Mouse (Mus musculus) kidney, adult 11 months (tissue): ENCODE results near the gene Stx8.

Source experiments
- DNase-seq: peaks from one replicate; pipeline ENCODE4 v3.0.0; 2022

The Stx8 gene

DNA sequence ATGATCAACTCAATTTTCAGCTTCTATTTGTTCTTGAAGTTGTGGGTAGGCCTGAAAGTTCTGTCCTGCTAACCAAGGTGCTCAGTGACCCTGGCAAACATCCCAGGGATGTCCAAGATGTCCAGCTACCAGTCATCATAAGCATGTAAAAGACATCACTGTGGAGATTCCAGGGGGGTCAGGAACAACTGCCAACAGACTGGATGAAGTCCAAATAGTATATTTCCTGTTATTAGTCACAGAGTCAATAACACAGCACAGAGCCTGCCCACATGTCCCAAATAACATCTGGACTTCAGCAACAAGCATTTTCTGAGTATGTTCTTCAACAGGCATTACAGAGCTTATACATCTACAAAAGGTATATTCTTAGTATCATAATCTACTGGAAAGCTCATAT, 189.8 kb downstream of the Stx8 start:
- DNase-seq: no peak

DNA sequence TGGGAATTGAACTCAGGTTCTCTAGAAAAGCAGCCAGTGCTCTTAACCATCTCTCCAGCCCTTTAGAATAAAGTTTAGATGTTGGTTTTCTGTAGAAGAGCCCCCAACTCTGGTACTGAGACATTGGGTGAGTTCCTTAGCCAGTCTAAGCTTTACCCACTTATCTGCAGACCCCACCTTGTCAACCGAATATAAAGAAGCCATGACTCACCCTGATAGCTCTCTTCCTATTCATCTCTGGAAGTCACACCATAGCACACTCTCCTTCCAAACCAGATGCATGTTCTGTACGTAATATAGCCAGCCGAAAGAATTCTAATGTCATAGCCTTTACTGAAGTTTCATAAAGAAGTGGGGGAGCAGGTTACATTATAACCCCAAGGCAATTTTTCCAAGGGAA, 192.2 kb downstream of the Stx8 start:
- DNase-seq: no peak

DNA sequence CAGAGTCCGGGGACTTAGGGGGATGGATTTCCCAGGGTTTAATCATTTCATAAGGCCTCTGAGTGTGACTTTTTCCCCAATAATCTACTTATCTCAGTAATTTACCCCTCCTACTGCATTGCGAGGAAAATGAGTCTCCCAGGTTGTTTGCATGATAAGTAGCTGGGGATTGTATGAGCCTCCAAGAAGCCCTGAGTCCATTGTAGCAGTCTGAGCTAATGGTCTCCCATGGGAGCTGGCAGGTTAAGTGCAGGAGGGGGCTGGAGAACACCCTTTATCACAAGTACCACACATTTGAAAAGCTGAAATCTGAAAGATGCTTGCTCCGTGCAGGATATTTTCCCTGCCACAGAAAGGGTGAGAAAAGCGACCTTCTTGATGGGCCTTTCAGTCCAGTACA, 193.9 kb downstream of the Stx8 start:
- DNase-seq: no peak

DNA sequence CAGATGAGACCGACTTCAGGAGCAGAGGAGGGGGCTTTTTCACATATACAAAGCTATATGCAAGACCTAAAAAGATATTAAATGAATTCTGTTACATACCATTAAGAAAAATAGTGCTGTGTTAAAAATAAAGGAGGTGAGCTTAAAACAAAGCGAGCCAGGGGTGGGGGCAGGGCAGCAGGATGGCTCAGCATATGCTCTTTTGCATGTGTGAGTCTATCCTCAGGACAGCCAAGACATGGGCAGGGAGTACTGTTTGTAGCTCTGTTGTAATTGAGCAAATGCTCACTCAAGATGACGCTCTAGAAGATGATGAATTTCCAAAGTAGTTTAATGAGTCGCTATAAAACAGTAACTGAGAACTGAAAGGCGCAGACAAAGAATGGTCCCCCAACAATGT, 198.4 kb downstream of the Stx8 start:
- DNase-seq: no peak

DNA sequence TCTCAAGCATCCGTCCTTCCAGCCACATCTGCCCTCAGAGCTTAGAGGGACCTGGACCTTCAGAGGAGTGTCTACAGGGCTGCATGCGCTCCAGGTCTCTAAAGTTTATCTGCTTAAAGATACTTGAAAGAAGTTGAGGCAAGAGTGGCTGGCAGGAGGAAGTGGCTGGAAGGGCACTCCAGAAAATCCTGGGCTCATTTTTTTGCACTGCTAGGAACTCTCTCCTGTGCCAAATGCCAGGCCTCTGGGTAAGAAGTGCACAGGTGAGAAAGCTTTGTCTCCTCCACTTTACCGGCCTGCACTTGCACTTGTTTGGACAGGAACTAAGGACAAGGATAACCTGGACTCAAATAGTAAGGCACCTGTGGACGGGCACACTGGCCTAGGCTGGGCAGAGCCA, 202.4 kb downstream of the Stx8 start:
- no peak for DNase-seq

DNA sequence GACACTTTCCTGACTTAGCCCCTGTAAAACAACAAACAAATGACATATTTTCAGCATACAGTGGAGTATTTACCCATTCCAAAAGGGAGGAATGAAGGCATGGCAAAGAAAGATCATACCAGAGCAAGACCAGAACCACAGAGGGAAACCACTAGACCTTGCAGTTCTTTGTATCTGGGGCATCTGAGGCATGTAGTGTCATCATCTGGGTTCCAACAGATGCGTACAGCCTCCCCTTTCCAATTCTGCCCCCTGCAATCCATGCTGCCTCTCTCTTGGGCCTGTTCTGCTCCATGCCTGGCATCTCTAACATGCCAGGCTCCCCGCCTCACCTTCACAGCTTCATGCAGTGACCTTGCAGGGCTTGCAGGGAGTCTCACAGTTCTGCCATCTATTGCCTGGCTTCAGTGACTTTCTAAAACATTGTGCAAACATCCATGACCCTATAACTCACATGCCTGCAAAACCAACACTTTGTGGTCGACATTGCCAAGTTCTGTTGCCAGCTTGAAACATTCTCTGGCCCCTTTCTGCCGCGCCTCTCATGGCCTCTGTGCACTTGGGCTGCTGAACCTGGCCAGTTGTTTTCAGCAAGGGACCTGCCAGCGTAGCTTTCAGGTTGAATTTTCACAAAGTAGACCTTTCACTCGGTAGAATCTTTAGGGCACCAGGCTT, 206.1 kb downstream of the Stx8 start:
- peak; percentile 44 for DNase-seq

DNA sequence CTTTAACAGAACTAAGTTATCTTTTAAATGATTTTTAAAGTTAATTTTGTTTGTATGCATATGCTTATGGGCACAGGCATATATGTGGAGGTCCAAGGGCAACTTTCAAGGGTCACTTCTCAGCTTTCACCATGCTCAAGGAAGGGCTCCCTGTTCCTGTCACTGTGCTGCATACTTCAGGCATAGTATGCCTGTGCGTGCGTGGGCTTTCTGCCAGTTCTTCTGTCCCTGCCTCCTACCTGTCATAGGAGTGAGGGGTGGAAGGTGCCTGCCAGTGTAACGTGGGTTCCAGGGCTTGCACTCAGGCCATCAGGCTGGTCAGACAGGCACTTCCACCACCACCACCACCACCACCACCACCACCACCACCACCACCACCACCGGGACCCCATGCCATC, 206.7 kb downstream of the Stx8 start:
- peak; percentile 17 for DNase-seq

DNA sequence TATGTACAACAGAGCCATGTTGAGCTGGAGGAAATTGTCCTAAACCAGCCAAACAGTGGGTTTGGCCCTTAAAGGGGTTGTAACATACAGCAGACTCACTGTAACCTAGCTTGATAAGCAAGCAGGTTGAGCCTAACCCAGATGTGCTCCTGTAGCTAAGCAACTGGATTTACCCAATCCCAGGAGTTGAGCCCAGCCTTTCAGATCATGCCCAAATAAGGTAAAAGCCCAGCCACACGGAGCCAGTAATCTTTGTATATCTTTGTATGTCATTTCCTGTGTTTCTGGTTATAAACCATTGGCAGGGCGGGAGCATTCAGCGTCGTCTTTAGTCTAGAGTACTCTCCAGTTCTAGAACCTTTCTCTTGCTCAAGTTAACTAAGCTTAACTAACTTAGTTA, 210.6 kb downstream of the Stx8 start:
- DNase-seq: no peak

DNA sequence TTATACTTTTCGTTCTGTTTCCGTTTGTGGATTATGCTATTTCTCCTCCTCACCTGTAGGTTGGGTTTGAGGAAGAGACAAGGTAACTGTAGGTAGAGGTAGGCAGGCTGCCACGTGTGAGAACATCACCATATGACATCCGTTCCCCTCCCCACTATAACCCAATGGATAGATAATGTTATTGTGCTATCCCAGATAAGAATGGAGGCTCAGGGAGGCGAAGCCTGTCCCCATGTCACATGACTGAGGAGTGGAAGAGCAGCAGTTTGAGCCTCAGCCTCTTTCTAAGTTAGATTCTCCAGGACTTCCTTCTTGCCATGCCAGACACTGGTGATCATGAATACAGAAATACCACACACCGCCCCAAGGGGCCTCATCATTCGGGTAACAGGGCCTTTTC, 211.4 kb downstream of the Stx8 start:
- no peak for DNase-seq

DNA sequence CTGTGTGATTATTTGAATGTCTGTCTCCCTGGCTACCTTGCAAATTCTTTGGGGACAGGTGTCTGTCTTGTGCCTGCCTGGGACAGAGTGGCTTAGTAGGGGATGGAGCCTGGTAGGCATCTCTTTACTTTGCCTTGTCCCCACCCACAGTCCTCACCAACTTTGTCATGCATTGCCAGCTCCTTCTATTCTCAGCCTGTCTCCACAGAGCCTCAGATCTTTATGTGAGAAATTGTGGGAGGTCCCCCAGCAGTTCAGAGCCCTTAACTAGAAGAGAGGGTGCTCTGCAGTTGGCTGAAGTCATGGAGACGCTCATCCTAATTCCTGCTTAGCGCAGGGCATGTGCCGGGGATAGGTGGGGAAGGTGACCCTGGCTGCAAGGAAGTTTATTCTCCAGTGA, 219.7 kb downstream of the Stx8 start:
- DNase-seq: no peak

DNA sequence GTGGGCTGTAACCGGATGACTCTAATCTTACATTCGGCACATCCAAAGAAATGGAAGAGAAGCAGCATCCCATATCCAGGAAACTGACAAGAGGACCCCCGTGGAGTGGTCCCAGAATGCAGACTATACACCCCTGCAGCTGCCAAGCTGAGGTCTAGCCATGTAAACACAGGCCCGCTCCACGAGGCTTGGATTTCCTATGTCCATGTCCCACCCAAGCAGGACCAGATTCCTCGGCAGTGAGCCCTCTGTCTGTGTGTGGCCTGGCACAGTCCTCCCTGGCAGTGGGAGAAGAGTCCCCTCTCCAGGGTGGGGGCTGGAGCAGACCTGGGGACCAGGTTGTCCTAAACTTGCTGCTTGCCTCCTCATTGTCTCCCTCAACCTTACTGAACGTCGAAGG, 221.2 kb downstream of the Stx8 start:
- no peak for DNase-seq

DNA sequence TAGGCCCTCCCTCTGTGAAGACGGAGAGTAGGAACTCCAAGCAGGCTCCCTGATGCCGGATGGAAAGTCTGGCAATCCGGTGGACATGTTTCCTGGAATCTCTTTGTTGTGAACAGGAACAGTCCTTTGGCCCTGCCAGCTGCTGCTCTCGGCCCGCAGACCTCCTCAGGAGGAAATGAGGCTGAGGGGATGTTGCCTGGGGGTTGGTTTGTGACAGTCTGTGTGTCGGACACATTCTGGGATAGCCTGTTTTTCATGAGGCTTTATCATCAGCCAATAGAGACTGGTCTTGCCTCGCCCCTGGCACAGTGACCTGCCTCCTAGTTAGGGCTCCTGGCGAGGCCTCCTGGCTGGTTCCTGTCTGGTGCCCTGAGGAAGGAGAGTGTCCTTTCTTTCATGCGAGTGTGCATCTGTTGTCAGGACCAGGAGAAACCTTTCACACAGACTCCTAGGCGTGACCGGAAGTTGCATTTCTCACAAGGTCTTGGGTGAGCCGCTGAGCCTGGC, 222.8 kb downstream of the Stx8 start:
- peak; percentile 23 for DNase-seq

DNA sequence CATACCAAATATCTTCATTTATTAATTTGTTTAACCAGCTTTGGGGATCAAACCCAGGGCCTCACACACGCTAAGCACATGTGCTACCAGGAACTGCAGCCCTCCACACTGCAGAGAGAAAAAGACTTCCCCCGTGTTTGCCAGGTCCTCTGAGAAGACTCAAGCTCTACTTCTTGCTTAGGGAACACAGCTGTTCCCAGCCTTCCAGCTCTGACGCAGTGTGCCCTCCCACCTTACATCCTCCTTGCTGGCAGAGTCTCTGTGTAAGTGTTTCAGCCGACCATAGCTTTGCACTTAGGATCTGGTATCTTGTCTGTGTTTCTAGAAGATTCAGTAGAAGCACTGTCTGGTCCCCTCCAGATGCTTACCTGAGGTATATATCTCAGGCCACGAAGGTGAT, 224.9 kb downstream of the Stx8 start:
- DNase-seq: no peak

DNA sequence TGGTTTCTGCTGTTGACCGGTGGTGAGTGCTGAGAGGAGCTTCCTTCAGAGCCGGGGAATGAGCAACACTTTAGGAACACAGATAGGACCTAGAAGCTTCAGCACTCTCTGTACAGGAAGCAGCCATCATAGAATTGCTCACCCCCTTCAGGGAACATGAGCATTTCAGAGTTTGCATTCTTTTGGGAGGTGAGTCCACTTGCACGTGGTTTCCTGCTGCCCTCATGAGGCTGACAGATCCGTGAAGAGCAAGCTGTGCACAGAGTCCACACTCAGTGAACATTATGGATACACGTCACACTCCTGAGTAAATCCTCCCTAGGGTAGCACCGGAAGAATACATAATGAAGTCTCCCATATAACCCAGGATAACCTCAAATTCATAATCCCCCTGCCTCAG, 229.2 kb downstream of the Stx8 start:
- DNase-seq: no peak

DNA sequence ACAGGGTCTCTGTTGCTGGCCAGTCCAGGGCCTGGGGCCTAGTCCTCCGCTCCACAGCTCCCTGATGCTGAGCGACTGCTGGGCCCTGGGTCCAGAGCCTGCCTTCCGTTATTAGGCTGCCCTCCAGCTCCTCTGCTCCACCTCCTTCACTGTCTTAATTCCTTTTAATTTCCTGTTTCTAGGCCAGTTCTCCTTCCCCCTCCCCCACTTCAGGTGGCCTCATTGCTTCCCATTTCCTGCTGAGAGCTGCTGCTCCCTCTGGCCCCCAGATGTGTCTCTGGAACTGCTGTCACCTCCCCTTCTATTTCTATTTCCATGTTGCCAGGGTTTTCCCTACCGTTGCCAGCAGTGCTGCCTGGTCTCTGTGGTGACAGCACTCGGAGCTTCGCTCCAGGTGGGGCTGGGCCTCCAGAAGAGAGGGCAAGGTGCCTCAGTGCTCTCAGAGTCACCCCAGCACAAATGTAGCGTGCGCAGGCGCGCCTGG, 229.7 kb downstream of the Stx8 start:
- no peak for DNase-seq

DNA sequence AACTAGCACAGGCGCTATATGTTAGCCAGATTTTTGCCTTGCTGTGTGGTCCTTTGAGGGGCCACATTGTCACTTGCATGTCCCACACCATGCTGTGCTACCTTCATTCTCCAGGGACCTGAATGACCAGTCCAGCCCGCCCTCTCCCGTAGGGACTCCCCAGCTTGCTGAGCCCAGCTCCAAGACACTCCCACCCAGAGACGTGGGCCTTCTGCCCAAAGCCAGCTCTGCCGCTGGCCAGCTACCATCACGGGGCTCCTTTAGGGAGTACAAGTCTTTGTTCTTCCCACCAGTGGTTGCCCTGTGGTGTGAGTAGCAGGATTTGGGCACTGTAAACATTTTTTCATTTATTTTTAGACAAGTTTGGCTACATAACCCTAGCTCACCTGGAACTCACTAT, 230.6 kb downstream of the Stx8 start:
- DNase-seq: no peak

DNA sequence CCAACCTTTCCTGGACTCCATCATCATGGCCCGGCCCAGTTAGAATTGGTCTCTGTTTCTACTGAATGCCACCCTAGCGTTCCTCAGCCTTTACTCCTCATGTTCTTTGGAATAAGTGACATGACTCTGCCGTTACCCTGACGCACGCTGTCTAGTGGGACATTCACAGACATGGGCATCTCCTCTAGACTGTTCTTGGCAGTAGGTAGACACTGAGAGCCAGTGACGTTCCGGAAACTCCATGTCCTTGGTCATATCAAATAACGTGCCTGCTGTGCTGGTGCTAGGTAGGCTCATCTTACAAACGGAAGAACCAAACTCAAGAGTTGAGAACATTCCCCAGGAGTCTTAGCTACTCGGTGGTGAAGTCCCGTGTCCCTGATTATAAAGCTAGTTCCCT, 231.5 kb downstream of the Stx8 start:
- no peak for DNase-seq

DNA sequence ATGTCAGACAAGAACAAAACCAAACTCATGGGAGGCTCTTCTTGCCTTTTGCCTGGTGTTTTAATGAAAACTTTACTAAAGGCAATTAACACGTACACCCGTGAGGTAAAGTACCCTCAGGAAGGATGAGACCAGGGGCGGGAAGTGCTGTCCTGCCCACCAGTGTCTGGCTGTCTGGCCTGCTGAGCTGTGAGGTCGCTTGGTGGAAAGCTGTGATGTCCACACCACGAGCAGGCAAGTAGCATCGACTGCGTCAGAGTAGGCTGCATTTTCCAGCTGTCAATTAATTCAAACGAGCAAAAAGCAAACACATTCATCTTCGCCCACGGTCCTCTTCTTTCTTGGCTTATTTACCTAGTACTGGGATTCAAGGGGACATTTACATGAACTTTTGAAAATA, 232.7 kb downstream of the Stx8 start:
- no peak for DNase-seq

DNA sequence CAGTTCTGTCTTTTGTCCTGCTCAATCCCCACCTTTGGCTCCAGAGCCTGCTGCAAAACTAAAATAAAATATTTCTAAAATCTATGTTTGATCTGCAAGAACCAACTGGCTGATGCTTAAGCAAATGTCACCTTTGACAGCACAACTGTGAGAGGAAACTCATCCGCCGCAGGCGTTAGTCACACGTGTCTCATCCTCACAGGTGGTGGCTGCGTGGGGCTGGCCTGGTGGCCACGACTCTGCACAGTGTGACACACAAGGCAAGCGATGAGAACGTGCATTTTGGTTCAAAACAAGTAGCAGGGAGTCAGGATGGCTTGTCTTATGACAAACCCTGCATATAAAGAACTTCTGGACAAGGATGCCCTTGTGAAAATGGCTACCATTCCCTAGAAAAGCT, 233.1 kb downstream of the Stx8 start:
- no peak for DNase-seq

DNA sequence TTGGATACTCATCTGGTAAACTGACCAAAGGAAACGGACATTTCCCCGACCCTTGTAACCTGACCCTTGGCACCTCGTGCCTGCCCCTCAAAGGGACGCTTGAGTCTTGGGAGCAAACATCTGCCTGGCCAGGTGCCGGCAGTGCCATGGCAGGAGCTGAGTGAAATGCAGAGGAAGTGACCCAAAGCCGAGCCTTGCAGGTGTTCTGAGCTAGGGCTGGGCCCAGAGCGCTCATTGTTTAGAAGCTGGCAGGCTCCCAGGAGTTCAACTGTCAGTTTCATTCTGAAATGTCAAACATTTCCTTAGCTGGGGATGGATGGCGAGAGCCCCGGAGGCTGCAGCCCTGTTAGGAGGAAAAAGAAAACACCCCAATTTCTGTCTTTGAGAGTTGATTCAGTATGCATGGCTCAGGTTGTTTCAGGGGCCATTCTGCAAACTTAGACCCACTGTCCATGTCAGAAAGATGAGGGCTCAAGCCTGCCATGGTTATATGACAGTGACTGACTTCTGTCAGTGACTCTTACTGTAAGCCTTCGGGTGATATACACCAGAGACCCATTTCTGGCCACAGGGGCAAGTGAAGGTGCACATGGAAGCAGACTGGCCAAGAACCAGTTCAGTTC, 233.9 kb downstream of the Stx8 start:
- DNase-seq: peak; percentile 36

DNA sequence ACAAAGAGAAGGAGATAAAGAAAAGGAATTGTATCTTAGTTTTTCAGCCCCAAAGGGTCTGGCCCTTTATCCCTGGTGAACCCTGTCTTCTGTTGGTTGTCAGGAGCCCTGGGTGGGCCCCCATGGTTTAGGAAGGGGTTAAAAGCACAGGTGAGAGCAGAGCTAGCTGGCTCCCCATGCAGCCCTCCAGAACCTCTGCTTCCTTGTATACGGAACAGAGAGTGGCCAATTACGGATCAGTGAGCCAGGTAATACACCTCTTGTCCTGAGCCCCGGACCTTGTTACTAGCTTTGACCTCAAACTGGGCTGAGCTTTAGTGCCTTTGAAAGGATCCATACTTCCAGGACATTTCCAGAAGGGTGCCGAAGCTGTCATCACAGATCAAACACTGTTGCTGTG, 234.5 kb downstream of the Stx8 start:
- DNase-seq: no peak

DNA sequence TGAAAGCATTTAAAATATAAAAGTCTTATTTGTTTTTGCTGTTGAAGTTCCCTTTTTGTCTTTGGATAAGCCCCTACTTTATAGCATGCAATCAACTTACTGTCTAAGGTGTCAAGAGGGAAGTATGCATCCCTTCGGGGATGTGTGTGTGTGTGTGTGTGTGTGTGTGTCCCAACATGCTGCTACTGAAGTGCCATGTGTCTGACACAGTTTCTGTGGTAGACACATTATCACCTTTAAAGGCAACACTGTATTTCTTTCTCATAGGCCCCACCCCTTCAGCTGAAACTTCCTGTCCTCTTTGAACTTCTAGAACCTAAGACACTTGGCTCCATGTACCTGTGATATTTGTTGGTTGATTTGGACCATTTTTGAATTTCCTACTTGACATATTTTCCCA, 235.1 kb downstream of the Stx8 start:
- DNase-seq: no peak

DNA sequence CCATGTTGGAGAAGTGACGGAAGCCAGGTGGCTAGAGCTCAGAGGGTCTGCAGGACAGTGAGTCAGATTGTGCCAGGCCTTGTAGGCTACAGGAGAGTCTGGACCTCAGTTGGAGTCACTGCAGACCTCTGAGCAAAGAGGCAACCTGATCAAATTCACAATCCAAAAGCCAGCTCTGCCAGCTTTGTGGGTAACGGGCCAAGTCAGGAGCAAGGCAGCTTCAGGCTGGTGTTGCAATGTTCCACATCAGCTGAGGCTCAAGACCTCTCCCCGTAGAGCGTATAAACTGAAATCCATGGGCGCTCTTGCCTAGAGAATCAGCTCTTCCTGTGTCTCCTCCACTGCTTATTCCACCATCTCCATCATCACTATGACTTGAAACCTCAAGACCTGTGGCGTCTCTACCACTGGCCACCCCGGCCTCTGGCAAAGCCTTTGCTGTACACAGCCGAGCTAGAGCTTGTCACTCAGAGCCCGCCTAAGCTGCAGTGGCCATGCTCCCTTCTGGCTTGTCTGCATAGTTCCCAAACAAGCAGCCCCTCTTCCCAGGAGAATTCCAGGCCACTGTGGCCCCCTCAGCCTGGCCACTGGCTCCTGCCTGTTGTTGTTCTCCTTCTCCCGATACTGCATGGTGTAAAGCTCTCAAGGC, 235.9 kb downstream of the Stx8 start:
- DNase-seq: no peak

DNA sequence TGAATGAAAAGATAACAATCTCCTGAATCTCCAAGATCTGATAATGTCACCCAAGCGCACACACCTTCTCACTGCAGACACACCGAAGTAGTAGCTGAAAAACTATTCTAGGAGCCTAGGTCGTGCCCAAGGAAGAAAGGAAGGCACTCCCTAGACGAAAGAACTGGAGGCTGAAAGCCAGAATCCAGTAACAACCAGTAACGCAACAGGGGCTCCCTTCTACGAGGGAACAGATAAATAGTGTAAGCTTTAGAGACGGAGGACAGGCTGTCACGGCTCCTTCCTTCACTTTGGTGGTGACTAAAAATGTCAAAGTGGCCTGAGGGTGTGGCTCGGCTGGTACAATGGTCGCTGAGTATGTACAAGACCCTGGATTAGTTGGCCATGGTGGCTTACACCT, 236.6 kb downstream of the Stx8 start:
- no peak for DNase-seq
